Mouse (Mus musculus): ENCODE measurements around the gene Hist1h2br. TPM values are rescaled to one million over a fixed set of nuclear protein-coding genes. Genes with fewer than 3 reads are reported as not detected.
"Not testable (repeated sequence)": the region's sequence is repeated elsewhere in the genome, so short reads cannot be mapped to it uniquely, and the experiment has no call there.

Hist1h2br gene
- 0.16 and 1.3 TPM in 2 replicates for polyA plus RNA-seq (2012; rRNA removed)

DNA sequence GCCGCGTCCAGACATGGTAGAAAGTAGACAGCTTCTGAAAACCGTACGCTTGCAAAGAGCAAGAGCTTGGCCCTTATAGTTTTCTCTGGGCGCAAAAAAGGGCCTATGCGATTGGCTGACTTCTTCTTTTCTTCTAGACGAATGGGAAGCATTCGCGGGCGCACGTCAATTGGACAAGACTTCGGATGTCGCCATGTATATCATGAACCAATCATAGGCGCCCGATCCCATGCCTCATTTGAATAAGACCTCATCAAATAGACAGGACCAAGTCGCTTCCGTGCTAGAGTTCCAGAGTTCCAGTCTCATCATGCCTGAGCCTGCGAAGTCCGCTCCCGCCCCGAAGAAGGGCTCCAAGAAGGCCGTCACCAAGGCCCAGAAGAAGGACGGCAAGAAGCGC is at the start of gene Hist1h2br, which contains the start of gene Hist1h2ap:
Hist1h2br (plus strand) TSS at position 283 of the 400 bp plus-strand sequence.
Hist1h2ap (minus strand) TSS at position 47 of the 400 bp plus-strand sequence.
- not testable (repeated sequence) for DNase-seq; H3K4me3 ChIP-seq (replicated peaks; ENCODE audit: insufficient read depth, low read depth, low read length); H3K27me3 ChIP-seq (ENCODE audit: control insufficient read depth, insufficient read depth, low read length); H3K27ac ChIP-seq (ENCODE audit: insufficient read depth, low read length); H3K4me1 ChIP-seq (ENCODE audit: control insufficient read depth, insufficient read depth, low read length)
- WGBS, result no CpG with 5 or more reads among the region's 24 CpGs

- no peak overlapping the region for H3K4me3 ChIP-seq (replicated peaks; ENCODE audit: insufficient read depth, low read depth, low read length)
- no peak overlapping the region for H3K27ac ChIP-seq (ENCODE audit: insufficient read depth, low read length)
- H3K4me1 ChIP-seq (ENCODE audit: control insufficient read depth, insufficient read depth, low read length), result no peaks in the 10 kb centered on the region; the same call in 1 of the 2 replicates
- TF ChIP-seq POLR2A (IDR thresholded peaks at IDR 0.05; ENCODE audit: borderline replicate concordance, insufficient read depth, low read length) (no peak), CTCF (IDR thresholded peaks at IDR 0.05; ENCODE audit: borderline replicate concordance, insufficient read depth, low read depth, low read length) (no peak)
- no peak for DNase-seq
- no peaks in the 10 kb centered on the region for H3K27me3 ChIP-seq (ENCODE audit: control insufficient read depth, insufficient read depth, low read length)
- WGBS, result 36% methylated on average over 6 of the region's 6 CpGs
Observed at GRCm38 (mm10) chr13:21784311-21784710, 49.2 kb upstream of the Hist1h2br start.

DNA sequence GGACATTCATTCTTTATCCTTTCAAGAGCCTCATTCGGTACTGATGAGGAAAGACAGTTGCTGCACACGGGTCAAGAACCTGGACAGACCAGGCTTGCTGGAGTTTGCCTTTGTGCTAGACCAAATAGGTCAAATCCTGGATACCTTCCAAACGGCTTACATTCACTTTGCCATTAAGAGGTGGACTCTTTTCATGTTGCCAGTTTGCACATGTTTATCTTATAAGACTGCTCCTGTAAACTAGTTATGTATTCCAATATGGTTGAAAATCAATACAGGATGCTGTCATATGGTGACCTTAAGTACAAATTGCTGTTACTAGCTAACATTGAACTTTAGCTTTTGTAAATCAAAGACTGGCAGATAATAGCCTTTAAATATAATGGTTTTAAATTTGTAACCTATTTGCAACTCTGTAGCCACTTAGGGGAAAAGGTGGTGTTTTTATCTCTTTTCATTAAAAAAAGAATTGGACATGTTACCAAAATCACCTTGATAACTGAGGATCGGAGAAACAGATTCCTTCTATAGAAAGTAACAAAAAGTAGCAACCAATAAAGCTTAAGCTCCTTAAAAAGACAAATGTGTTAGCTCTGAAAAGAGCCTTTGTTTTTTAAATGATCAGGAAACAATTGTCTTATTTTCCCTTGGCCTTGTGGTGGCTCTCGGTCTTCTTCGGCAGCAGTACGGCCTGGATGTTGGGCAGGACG is 47.2 kb upstream of the Hist1h2br start:
- Histone ChIP-seq H3K27me3 (ENCODE audit: control insufficient read depth, insufficient read depth, low read length) (no peaks in the 10 kb centered on the region), H3K4me3 (replicated peaks; ENCODE audit: insufficient read depth, low read depth, low read length) (peak overlapping the region; percentile 23), H3K4me1 (ENCODE audit: control insufficient read depth, insufficient read depth, low read length) (0 out of 2 replicates have a peak, but pooled peaks cover 2% of the 10 kb centered on the region), H3K27ac (ENCODE audit: insufficient read depth, low read length) (no peak overlapping the region)
- 7% methylated on average over 8 of the region's 8 CpGs for WGBS
- no peak for DNase-seq
- TF ChIP-seq POLR2A (IDR thresholded peaks at IDR 0.05; ENCODE audit: borderline replicate concordance, insufficient read depth, low read length), result no peak
- no peak for TF ChIP-seq CTCF (IDR thresholded peaks at IDR 0.05; ENCODE audit: borderline replicate concordance, insufficient read depth, low read depth, low read length)

DNA sequence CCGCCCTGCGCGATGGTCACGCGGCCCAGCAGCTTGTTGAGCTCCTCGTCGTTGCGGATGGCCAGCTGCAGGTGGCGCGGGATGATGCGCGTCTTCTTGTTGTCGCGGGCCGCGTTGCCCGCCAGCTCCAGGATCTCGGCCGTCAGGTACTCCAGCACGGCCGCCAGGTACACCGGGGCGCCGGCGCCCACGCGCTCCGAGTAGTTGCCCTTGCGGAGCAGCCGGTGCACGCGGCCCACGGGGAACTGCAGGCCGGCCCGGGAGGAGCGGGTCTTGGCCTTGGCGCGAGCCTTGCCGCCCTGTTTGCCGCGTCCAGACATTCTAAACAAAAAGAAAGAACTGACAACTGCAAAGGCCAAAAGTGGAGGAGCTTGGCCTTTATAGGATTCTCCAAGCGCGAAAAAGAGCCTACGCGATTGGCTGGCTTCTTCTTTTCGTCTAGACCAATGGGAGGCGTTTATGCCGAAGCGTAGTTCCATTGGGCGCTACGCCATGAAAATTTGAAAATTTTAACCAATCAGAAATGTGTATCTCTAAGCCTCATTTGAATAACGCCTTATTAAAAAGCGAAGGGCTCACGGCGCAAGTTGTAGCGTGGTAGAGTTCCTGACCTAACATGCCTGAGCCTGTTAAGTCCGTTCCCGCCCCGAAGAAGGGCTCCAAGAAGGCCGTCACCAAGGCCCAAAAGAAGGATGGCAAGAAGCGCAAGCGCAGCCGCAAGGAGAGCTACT is 46.5 kb upstream of the Hist1h2br start, which contains the start of the genes Hist1h2an and Hist1h2bp:
Hist1h2an (minus strand) TSS at position 320 of the 731 bp plus-strand sequence.
Hist1h2bp (plus strand) TSS at position 563 of the 731 bp plus-strand sequence.
- H3K27ac ChIP-seq (ENCODE audit: insufficient read depth, low read length); H3K27me3 ChIP-seq (ENCODE audit: control insufficient read depth, insufficient read depth, low read length); H3K4me1 ChIP-seq (ENCODE audit: control insufficient read depth, insufficient read depth, low read length): not testable (repeated sequence)
- DNase-seq, result peak; percentile 91 to 96
- H3K4me3 ChIP-seq (replicated peaks; ENCODE audit: insufficient read depth, low read depth, low read length), result peak within 1 kb of the TSS; percentile 32
- under 1% methylated on average over 39 of the region's 63 CpGs for WGBS

GRCm38 (mm10) chr13:21787760-21788593 is 45.6 kb upstream of the Hist1h2br start:
- DNase-seq, result peak; percentile 13 to 14
- no peak overlapping the region for H3K27ac ChIP-seq (ENCODE audit: insufficient read depth, low read length)
- H3K4me3 ChIP-seq (replicated peaks; ENCODE audit: insufficient read depth, low read depth, low read length), result no peak overlapping the region
- 26% methylated on average over 15 of the region's 21 CpGs for WGBS
- no peaks in the 10 kb centered on the region for H3K27me3 ChIP-seq (ENCODE audit: control insufficient read depth, insufficient read depth, low read length)
- TF ChIP-seq CTCF (IDR thresholded peaks at IDR 0.05; ENCODE audit: borderline replicate concordance, insufficient read depth, low read depth, low read length) (no peak), POLR2A (IDR thresholded peaks at IDR 0.05; ENCODE audit: borderline replicate concordance, insufficient read depth, low read length) (no peak)
- 0 out of 2 replicates have a peak, but pooled peaks cover 2% of the 10 kb centered on the region for H3K4me1 ChIP-seq (ENCODE audit: control insufficient read depth, insufficient read depth, low read length)

DNA sequence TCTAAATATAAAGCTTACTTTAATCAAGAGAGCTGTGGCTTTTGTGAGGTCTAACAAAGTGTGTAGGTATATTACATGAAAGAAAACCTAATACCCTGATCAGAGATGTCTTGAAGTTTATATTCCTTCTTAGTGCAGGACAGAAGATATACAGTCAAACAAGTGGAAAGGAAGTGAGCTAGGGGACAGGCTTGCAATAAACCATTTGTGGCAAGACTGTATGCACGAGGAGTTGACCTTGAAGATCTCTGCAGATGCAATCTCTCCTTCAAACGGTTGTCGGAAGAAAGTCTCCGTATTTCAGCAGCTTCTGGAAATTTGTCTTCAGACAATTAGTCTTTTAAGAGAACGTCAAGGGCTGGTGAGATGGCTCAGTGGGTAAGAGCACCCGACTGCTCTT is 43.6 kb upstream of the Hist1h2br start:
- DNase-seq, result no peak
- Histone ChIP-seq H3K27me3 (ENCODE audit: control insufficient read depth, insufficient read depth, low read length) (no peaks in the 10 kb centered on the region), H3K4me3 (replicated peaks; ENCODE audit: insufficient read depth, low read depth, low read length) (no peak overlapping the region), H3K4me1 (ENCODE audit: control insufficient read depth, insufficient read depth, low read length) (0 out of 2 replicates have a peak, but pooled peaks cover 2% of the 10 kb centered on the region), H3K27ac (ENCODE audit: insufficient read depth, low read length) (no peak overlapping the region)
- 81% methylated on average over 6 of the region's 6 CpGs for WGBS
- TF ChIP-seq POLR2A (IDR thresholded peaks at IDR 0.05; ENCODE audit: borderline replicate concordance, insufficient read depth, low read length) (no peak), CTCF (IDR thresholded peaks at IDR 0.05; ENCODE audit: borderline replicate concordance, insufficient read depth, low read depth, low read length) (no peak)

DNA sequence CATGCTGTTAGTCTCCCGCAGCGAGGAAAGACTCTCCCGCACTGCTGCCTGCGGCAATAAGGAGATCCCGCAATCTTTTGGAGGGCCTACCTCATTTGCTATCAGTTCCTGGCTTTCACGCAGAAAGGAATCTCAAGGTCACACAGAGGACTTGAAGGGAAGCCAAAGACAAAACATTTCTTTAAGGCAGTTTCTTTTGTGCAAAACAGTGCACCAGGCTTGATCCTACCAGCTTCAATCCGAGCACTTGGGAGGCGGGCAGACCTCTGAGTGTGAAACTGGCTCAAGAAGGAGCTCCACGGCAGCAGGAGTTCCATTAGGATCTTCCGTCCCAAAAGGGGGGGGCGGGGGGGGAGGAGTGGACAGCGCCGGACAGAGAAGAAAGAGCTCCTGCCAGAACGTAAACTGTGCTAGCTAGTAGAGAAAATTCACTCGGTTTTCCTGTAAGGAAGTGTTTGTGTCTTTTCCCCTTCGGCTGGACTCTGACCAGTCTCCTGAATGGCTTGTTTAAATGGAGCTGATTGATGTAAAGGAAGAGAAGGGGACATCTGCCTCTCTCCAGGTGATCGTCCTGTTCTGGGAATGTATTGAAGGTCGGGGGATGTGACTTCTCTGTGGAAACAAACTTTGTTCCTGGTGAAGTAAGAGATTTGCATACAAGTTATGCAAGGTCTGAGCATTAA is 42.8 kb upstream of the Hist1h2br start:
- DNase-seq, result peak in 1 of 2 experiments; percentile 16
- H3K4me3 ChIP-seq (replicated peaks; ENCODE audit: insufficient read depth, low read depth, low read length), result no peak overlapping the region
- TF ChIP-seq CTCF (IDR thresholded peaks at IDR 0.05; ENCODE audit: borderline replicate concordance, insufficient read depth, low read depth, low read length), result no peak
- no peak for TF ChIP-seq POLR2A (IDR thresholded peaks at IDR 0.05; ENCODE audit: borderline replicate concordance, insufficient read depth, low read length)
- WGBS, result 6% methylated on average over 18 of the region's 18 CpGs
- H3K4me1 ChIP-seq (ENCODE audit: control insufficient read depth, insufficient read depth, low read length), result 0 out of 2 replicates have a peak, but pooled peaks cover 2% of the 10 kb centered on the region
- H3K27me3 ChIP-seq (ENCODE audit: control insufficient read depth, insufficient read depth, low read length), result no peaks in the 10 kb centered on the region
- no peak overlapping the region for H3K27ac ChIP-seq (ENCODE audit: insufficient read depth, low read length)

Data from cerebellum, adult 2 months (tissue).